Mouse (Mus musculus) forebrain, embryonic 10.5 days (tissue): ENCODE data around the gene Cmtr2. TPM values are rescaled to one million over a fixed set of nuclear protein-coding genes. Genes with fewer than 3 reads are reported as not detected.
A peak's percentile ranks its signal among the peaks of the same experiment; 100 is the strongest.

Source experiments
- DNase-seq: peaks from one replicate; pipeline ENCODE4 v3.0.0-alpha.2; 2017; ENCODE audit warnings: low spot score; ENCODE audit errors: extremely low spot score
- H3K27ac ChIP-seq: fragments of 300-500 bp; sonication (generic); 2 replicates; pipeline ENCODE4 v1.5.1; 2016; ENCODE audit warnings: mild to moderate bottlenecking
- H3K27me3 ChIP-seq: fragments of 300-500 bp; sonication (generic); 2 replicates; pipeline ENCODE4 v1.6.1; 2016; ENCODE audit warnings: mild to moderate bottlenecking; ENCODE audit not compliant: poor library complexity, severe bottlenecking
- H3K36me3 ChIP-seq: fragments of 300-500 bp; sonication (generic); replicated peaks from 2 replicates; pipeline ENCODE4 v1.6.1; 2016; ENCODE audit warnings: mild to moderate bottlenecking, moderate library complexity
- H3K4me1 ChIP-seq: fragments of 300-500 bp; sonication (generic); 2 replicates; pipeline ENCODE4 v1.6.1; 2016
- H3K4me3 ChIP-seq: fragments of 300-500 bp; sonication (generic); 2 replicates; pipeline ENCODE4 v1.5.1; 2016; ENCODE audit warnings: mild to moderate bottlenecking, moderate library complexity
- H3K9me3 ChIP-seq: fragments of 300-500 bp; sonication (generic); 2 replicates; pipeline ENCODE4 v1.6.1; 2016; ENCODE audit warnings: mild to moderate bottlenecking, moderate library complexity
- WGBS: fragments of 180-500 bp; shearing (Covaris S2); methylation state at CpG from one replicate; pipeline ENCODE4 v1.1.7; 2016; 5-methylcytosine and 5-hydroxymethylcytosine counted together
- polyA plus RNA-seq: library from polyadenylated mRNA; unstranded; fragments of >200 nt; fragmentation: Nextera tagmentation; extraction: Ambion mirVana; gene quantifications from 2 replicates; pipeline ENCODE4 v1.2.1, GENCODE M21; 2016

Cmtr2 gene
- polyA plus RNA-seq = 11.2 and 11.9 TPM in 2 replicates

- H3K27me3 ChIP-seq = no peaks in the 10 kb centered on the region
- H3K27ac ChIP-seq = no peak within 1 kb of the TSS
- 74% methylated on average over 7 of the region's 7 CpGs for WGBS
- no peak for DNase-seq
- H3K36me3 ChIP-seq = peaks cover 4% of the 10 kb centered on the region; the same call in 1 of the 2 replicates
- H3K9me3 ChIP-seq = no peaks in the 10 kb centered on the region
- H3K4me1 ChIP-seq = peaks cover 22% of the 10 kb centered on the region
- H3K4me3 ChIP-seq = no peak within 1 kb of the TSS
Observed at GRCm38 (mm10) chr8:110215365-110215764, at the start of gene Cmtr2. Gene Cmtr2, plus strand, starts transcription at chr8:110215665.

- Histone ChIP-seq H3K36me3 (no peaks in the 10 kb centered on the region), H3K27me3 (peaks cover 43% of the 10 kb centered on the region), H3K27ac (no peak overlapping the region), H3K4me3 (no peak overlapping the region), H3K9me3 (no peaks in the 10 kb centered on the region), H3K4me1 (peaks cover 13% of the 10 kb centered on the region)
- 85% methylated on average over 8 of the region's 8 CpGs for WGBS
- DNase-seq = no peak
Observed at GRCm38 (mm10) chr8:110166270-110166669, 49.2 kb upstream of the Cmtr2 start.

- Histone ChIP-seq H3K4me1 (peaks cover 13% of the 10 kb centered on the region), H3K36me3 (no peaks in the 10 kb centered on the region), H3K27ac (no peak within 1 kb of the TSS), H3K9me3 (no peaks in the 10 kb centered on the region), H3K27me3 (peaks cover 43% of the 10 kb centered on the region), H3K4me3 (peak within 1 kb of the TSS; percentile 42)
- peak; percentile 70 for DNase-seq
- WGBS = under 1% methylated on average over 33 of the region's 33 CpGs
Observed at GRCm38 (mm10) chr8:110168046-110168445, 47.4 kb upstream of the Cmtr2 start, which contains the start of gene Calb2. Gene Calb2, minus strand, starts transcription at chr8:110168210.

- Histone ChIP-seq H3K27ac (no peak overlapping the region), H3K36me3 (no peaks in the 10 kb centered on the region), H3K4me1 (peaks cover 18% of the 10 kb centered on the region), H3K27me3 (peaks cover 36% of the 10 kb centered on the region), H3K4me3 (no peak overlapping the region), H3K9me3 (no peaks in the 10 kb centered on the region)
- DNase-seq = no peak
- 60% methylated on average over 6 of the region's 6 CpGs for WGBS
Observed at GRCm38 (mm10) chr8:110172161-110172560, 43.3 kb upstream of the Cmtr2 start.

- Histone ChIP-seq H3K4me3 (no peak overlapping the region), H3K36me3 (no peaks in the 10 kb centered on the region), H3K27ac (no peak overlapping the region), H3K9me3 (no peaks in the 10 kb centered on the region), H3K4me1 (peaks cover 14% of the 10 kb centered on the region), H3K27me3 (peaks cover 14% of the 10 kb centered on the region)
- WGBS = 87% methylated on average over 4 of the region's 4 CpGs
- no peak for DNase-seq
Observed at GRCm38 (mm10) chr8:110174826-110175225, 40.6 kb upstream of the Cmtr2 start.

- H3K27ac ChIP-seq = peak overlapping the region; percentile 27; the same call in 1 of the 2 replicates
Observed at GRCm38 (mm10) chr8:110177359-110178155, 37.9 kb upstream of the Cmtr2 start.

GRCm38 (mm10) chr8:110182735-110183367 lies 32.6 kb upstream of the Cmtr2 start:
- no peaks in the 10 kb centered on the region for H3K9me3 ChIP-seq
- H3K27me3 ChIP-seq = 0 out of 2 replicates have a peak, but pooled peaks cover 7% of the 10 kb centered on the region
- 82% methylated on average over 11 of the region's 11 CpGs for WGBS
- no peaks in the 10 kb centered on the region for H3K36me3 ChIP-seq
- peaks cover 19% of the 10 kb centered on the region for H3K4me1 ChIP-seq
- no peak for DNase-seq
- no peak overlapping the region for H3K27ac ChIP-seq
- H3K4me3 ChIP-seq = no peak overlapping the region

More at GRCm38 (mm10) chr8:110177359-110178155, 37.9 kb upstream of the Cmtr2 start:
- no peaks in the 10 kb centered on the region for H3K9me3 ChIP-seq
- 41% methylated on average over 22 of the region's 22 CpGs for WGBS
- H3K4me3 ChIP-seq = no peak overlapping the region
- H3K27me3 ChIP-seq = peaks cover 8% of the 10 kb centered on the region; the same call in 1 of the 2 replicates
- H3K36me3 ChIP-seq = no peaks in the 10 kb centered on the region
- peaks cover 16% of the 10 kb centered on the region for H3K4me1 ChIP-seq
- no peak for DNase-seq

- no peaks in the 10 kb centered on the region for H3K9me3 ChIP-seq
- no peak for DNase-seq
- H3K4me1 ChIP-seq = peaks cover 19% of the 10 kb centered on the region
- H3K36me3 ChIP-seq = no peaks in the 10 kb centered on the region
- H3K4me3 ChIP-seq = no peak overlapping the region
- WGBS = 15% methylated on average over 11 of the region's 11 CpGs
- 0 out of 2 replicates have a peak, but pooled peaks cover 7% of the 10 kb centered on the region for H3K27me3 ChIP-seq
- H3K27ac ChIP-seq = no peak overlapping the region
Observed at GRCm38 (mm10) chr8:110183748-110184147, 31.7 kb upstream of the Cmtr2 start.

- Histone ChIP-seq H3K27me3 (0 out of 2 replicates have a peak, but pooled peaks cover 7% of the 10 kb centered on the region), H3K9me3 (no peaks in the 10 kb centered on the region), H3K27ac (no peak overlapping the region), H3K4me3 (no peak overlapping the region), H3K36me3 (no peaks in the 10 kb centered on the region), H3K4me1 (peaks cover 31% of the 10 kb centered on the region)
- DNase-seq = no peak
- 93% methylated on average over 4 of the region's 4 CpGs for WGBS
Observed at GRCm38 (mm10) chr8:110185538-110185937, 29.9 kb upstream of the Cmtr2 start.

- H3K27me3 ChIP-seq = 0 out of 2 replicates have a peak, but pooled peaks cover 7% of the 10 kb centered on the region
- no peak overlapping the region for H3K27ac ChIP-seq
- WGBS = 23% methylated on average over 8 of the region's 8 CpGs
- H3K4me1 ChIP-seq = peaks cover 14% of the 10 kb centered on the region
- H3K36me3 ChIP-seq = no peaks in the 10 kb centered on the region
- no peaks in the 10 kb centered on the region for H3K9me3 ChIP-seq
- H3K4me3 ChIP-seq = no peak overlapping the region
- DNase-seq = no peak
Observed at GRCm38 (mm10) chr8:110188961-110189750, 26.3 kb upstream of the Cmtr2 start.

GRCm38 (mm10) chr8:110196678-110197077 lies 18.8 kb upstream of the Cmtr2 start:
- 1% methylated on average over 5 of the region's 5 CpGs for WGBS
- peak; percentile 52 for DNase-seq
- Histone ChIP-seq H3K4me1 (peaks cover 4% of the 10 kb centered on the region; the same call in 1 of the 2 replicates), H3K4me3 (no peak overlapping the region), H3K27ac (no peak overlapping the region), H3K27me3 (no peaks in the 10 kb centered on the region), H3K36me3 (no peaks in the 10 kb centered on the region), H3K9me3 (no peaks in the 10 kb centered on the region)

- DNase-seq = peak; percentile 51
- no peaks in the 10 kb centered on the region for H3K36me3 ChIP-seq
- 38% methylated on average over 11 of the region's 11 CpGs for WGBS
- no peaks in the 10 kb centered on the region for H3K27me3 ChIP-seq
- no peak overlapping the region for H3K27ac ChIP-seq
- H3K9me3 ChIP-seq = no peaks in the 10 kb centered on the region
- no peak overlapping the region for H3K4me3 ChIP-seq
- H3K4me1 ChIP-seq = no peaks in the 10 kb centered on the region
Observed at GRCm38 (mm10) chr8:110201806-110202205, 13.7 kb upstream of the Cmtr2 start.
